Mouse (Mus musculus) erythroblast, embryonic 14.5 days (primary cell): ENCODE data around the gene E2f1.

Source experiments
- GATA1 ChIP-seq: IDR thresholded peaks from 2 replicates; pipeline ENCODE4 v1.6.1; 2012; ENCODE audit warnings: low read length, inconsistent platforms, mixed read lengths
- TAL1 ChIP-seq: IDR thresholded peaks from 3 replicates; pipeline ENCODE4 v1.6.1; 2012; ENCODE audit warnings: low read length, inconsistent platforms, mixed read lengths

- TF ChIP-seq TAL1, result no peak
- no peak for TF ChIP-seq GATA1
Observed at GRCm38 (mm10) chr2:154614841-154615576, 45.3 kb upstream of the E2f1 start.
